Mouse (Mus musculus): ENCODE measurements around the gene Stx12. TPM values are rescaled to one million over a fixed set of nuclear protein-coding genes. Genes with fewer than 3 reads are reported as not detected.

Gene Stx12
- total RNA-seq, 2 experiments from 2014 or later, result 23.1 to 28.8 TPM

GRCm38 (mm10) chr4:132804331-132804730 is 80.0 kb downstream of the Stx12 start:
- no peak for ATAC-seq (replicated peaks; ENCODE audit: low FRiP score, poor library complexity, severe bottlenecking)

GRCm38 (mm10) chr4:132803876-132804275 is 80.4 kb downstream of the Stx12 start:
- no peak for ATAC-seq (replicated peaks; ENCODE audit: low FRiP score, poor library complexity, severe bottlenecking)

Other genes with a start within 250 kb of the Stx12 start
- 25.6 and 33.9 TPM in 2 replicates for gene Eya3, start 245.5 kb downstream of the Stx12 start, total RNA-seq (2015; ENCODE audit: low replicate concordance)
- 15.1 and 34.6 TPM in 2 replicates for gene Eya3, start 245.5 kb downstream of the Stx12 start, total RNA-seq (2017; ENCODE audit: low replicate concordance)
- 1.7 and 1.9 TPM in 2 replicates for gene Xkr8, start 152.0 kb downstream of the Stx12 start, total RNA-seq (2015; ENCODE audit: low replicate concordance)
- 0.43 and 0.70 TPM in 2 replicates for gene Xkr8, start 152.0 kb downstream of the Stx12 start, total RNA-seq (2017; ENCODE audit: low replicate concordance)
- 3.3 TPM in 1 of 2 replicates, not detected in the other for gene Smpdl3b, start 127.3 kb downstream of the Stx12 start, total RNA-seq (2015; ENCODE audit: low replicate concordance)
- 0.26 TPM in 1 of 2 replicates, not detected in the other for gene Smpdl3b, start 127.3 kb downstream of the Stx12 start, total RNA-seq (2017; ENCODE audit: low replicate concordance)
- 17.3 and 20.6 TPM in 2 replicates for gene Rpa2, start 116.2 kb downstream of the Stx12 start, total RNA-seq (2015; ENCODE audit: low replicate concordance)
- gene Rpa2, start 116.2 kb downstream of the Stx12 start, total RNA-seq (2017; ENCODE audit: low replicate concordance), result 30.3 and 36.7 TPM in 2 replicates
- gene Themis2, start 88.1 kb downstream of the Stx12 start, total RNA-seq (2015; ENCODE audit: low replicate concordance), result 9.4 and 23.0 TPM in 2 replicates
- 7.8 and 10.7 TPM in 2 replicates for gene Themis2, start 88.1 kb downstream of the Stx12 start, total RNA-seq (2017; ENCODE audit: low replicate concordance)
- 8.8 and 12.5 TPM in 2 replicates for gene Ppp1r8, start 41.3 kb downstream of the Stx12 start, total RNA-seq (2015; ENCODE audit: low replicate concordance)
- 12.5 and 15.1 TPM in 2 replicates for gene Ppp1r8, start 41.3 kb downstream of the Stx12 start, total RNA-seq (2017; ENCODE audit: low replicate concordance)
- 26.5 and 39.9 TPM in 2 replicates for gene Fam76a, start 38.0 kb upstream of the Stx12 start, total RNA-seq (2015; ENCODE audit: low replicate concordance)
- gene Fam76a, start 38.0 kb upstream of the Stx12 start, total RNA-seq (2017; ENCODE audit: low replicate concordance), result 47.6 and 53.9 TPM in 2 replicates
- 12.1 and 21.5 TPM in 2 replicates for gene Fgr, start 89.6 kb upstream of the Stx12 start, total RNA-seq (2015; ENCODE audit: low replicate concordance)
- gene Fgr, start 89.6 kb upstream of the Stx12 start, total RNA-seq (2017; ENCODE audit: low replicate concordance), result 13.4 and 18.7 TPM in 2 replicates
- gene Ahdc1, start 126.8 kb upstream of the Stx12 start, total RNA-seq (2015; ENCODE audit: low replicate concordance), result 1.2 and 10.2 TPM in 2 replicates
- 0.17 and 4.2 TPM in 2 replicates for gene Ahdc1, start 126.8 kb upstream of the Stx12 start, total RNA-seq (2017; ENCODE audit: low replicate concordance)
- 49.6 and 78.6 TPM in 2 replicates for gene Wasf2, start 246.0 kb upstream of the Stx12 start, total RNA-seq (2015; ENCODE audit: low replicate concordance)
- gene Wasf2, start 246.0 kb upstream of the Stx12 start, total RNA-seq (2017; ENCODE audit: low replicate concordance), result 40.3 and 58.8 TPM in 2 replicates